Mouse (Mus musculus) gastrocnemius, postnatal 4 days (tissue): Measurements from ENCODE around the gene Gm10842. TPM values are rescaled to one million over a fixed set of nuclear protein-coding genes. Genes with fewer than 3 reads are reported as not detected.

ENCODE experiments used
- DNase-seq, 2 experiments: peaks; one replicate each; pipeline ENCODE4 v3.0.0; 2021 to 2022; ENCODE audit warnings: low spot score in 2 of 2, mixed read lengths in 2 of 2
- total RNA-seq, 2 experiments: library from RNA; stranded (reverse); gene quantifications; 2 replicates each; pipeline ENCODE4 v1.2.3; 2021

Gene Gm10842
- total RNA-seq, 2 experiments from 2014 or later, result not detected

DNA sequence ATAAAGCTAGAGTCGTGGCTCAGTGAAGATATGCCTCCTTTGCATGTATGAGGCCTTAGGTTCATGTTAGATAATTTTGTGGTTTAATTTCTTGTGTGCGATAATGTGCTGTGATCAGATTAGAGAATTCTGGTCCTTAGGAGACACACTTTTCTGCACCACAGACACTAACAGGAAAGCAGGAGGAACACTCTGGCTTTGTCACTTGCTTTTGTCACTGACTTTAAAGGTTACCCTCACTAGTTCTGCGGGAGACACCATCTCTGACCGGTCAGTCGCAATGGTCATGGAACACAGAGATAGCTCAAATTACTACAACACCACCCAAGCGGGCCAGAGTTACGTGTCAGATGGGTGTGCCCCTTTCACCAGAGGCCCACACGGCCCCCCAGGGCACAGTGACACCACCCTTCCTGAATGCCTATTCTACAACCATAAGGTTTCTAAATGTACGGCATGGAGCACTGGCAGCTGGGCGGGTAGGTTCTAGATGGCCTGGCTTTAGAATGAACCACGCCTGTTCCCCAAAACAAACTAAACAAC lies 5.7 kb downstream of the Gm10842 start:
- no peak for DNase-seq

DNA sequence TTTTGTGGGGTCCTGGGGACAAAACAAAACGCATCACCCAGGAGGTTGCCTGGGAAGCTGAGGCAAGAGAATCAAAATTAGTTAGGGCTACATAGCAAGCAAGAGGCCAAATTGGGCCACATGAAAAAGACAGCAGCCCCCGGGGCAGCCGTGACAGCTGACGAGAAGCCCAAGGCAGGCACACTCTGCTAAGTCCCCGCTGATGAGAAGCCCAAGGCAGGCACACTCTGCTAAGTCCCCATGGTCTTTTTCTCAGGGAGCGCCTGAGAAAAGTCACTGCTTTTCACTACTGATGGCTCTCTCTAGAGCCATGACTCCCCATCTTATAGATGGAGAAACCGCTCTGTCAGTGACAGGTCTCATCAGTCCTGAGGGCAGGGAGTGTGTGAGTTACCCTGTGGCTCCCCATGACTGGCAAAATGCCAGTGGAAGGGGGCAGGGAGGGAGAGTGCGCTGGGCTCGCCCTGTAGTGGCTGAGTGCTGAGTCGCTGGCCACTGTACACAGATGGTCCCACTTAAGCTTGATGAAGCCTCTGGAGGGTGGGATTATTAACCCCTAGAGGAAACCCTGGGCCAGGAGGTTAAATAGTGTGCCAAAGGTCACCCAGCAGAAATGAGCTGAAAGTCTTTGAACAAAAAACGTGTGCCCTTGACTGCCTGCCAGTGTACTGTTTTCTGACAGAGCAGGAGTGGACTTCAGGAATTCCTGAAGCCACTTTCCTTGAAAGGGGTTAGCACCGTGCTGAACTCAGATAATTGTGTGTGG lies 6.6 kb downstream of the Gm10842 start:
- peak in 1 of 2 experiments; percentile 30 for DNase-seq

DNA sequence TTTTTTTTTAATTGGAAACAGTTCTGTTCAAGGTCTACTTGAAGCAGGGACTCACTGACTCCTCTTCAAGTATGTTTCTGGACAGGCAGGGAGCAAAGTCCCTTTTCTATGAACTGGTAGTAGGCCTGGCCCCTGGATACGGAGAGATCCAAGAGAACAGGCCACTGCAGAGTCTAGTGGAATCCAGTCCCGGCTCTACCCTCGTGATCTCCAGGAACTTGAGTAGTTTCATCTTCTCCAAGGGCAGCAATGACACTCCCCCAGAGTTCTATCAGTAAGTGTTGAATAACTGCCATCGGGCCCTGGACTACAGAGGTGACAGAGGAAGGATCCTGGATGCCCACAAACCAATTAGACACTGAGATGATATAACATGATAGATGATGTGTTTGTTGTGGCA lies 9.2 kb downstream of the Gm10842 start:
- DNase-seq, result no peak

DNA sequence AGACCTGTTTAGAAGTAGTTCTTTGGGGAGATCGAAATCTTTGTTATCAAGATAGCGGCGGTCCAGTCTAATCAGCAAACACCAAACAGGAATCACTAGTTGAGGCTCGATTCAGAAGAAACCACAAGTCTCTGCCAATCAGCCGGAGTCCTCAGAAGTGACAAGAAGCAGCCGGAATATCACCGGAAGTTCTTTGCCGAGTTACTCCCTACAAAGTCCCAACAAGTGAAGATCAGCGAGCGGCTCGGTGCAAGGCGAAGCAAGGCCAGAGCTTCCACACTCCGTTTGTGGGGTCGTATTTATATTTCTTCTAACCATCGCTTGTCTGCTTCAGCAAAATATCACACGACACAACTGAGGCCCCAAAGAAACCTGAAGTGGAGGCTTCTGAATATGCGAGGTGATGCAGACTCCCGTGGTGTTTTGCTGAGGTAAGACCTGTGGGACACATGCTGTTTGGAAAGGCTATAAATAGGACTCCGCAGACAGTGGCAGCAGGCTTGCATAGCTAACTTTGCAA lies 10.1 kb downstream of the Gm10842 start:
- no peak for DNase-seq

DNA sequence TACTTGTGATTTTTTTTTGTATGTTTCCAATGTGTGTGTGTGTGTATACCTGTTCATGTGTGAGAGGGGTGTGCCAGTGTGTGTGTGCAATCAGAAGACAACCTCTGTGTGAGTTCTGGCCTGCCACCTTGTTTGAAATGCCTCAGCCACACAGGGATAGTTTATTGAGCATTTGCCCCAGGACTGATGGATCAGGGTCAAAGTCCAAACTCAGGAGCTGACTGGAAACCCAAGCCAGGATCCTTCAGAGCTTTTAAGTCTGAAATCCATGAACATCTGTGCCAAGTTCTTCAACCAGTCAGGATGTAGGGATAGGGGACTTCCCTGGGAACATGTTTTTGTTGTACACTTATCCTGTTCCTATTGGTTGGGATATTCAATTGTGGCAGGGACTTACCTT lies 11.4 kb downstream of the Gm10842 start:
- no peak for DNase-seq

- no peak for DNase-seq
These were observed 13.1 kb downstream of the Gm10842 start for GRCm38 (mm10) chr11:105159673-105160360.

DNA sequence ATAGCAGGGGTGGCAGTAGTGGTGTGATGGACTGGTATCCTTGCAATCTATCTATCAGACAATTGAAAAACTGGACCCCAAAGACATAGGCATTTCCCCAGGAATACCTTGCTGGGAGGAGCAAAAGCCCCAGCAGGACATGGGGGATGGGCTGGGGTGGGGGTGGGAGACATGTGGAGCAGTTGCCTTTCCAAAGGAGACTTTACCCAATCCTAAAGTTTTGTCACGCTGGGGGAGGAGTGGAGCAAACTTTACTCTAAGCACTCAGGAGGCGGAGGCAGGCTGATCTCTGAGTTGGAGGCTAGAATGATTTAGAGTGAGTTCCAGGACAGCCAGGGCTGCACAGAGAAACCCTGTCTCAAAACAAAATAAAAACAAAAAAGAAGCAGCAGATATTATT lies 14.7 kb downstream of the Gm10842 start:
- DNase-seq, result no peak

GRCm38 (mm10) chr11:105164516-105165510 lies 18.1 kb downstream of the Gm10842 start:
- DNase-seq, result no peak

GRCm38 (mm10) chr11:105166780-105167179 lies 20.1 kb downstream of the Gm10842 start:
- DNase-seq, result no peak

DNA sequence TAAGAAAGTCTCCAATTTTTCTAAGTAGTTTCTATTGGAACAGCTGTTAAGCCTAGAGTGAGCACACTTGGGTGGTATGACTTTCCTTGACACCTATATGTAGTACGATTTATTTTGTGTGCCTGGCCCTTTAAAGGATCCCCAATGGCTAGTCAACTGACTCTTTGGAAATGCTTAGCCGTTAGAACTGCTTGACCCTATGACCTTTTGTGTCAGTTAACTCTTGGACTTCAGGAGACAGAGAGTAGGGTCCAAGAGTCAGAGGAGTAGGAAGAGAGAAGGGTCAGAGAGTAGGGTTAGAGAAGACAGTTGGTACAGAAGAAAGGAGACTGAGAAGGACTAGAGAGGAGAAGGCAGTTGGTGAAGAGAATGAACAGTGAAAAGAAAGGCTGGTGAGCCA lies 31.8 kb downstream of the Gm10842 start, which contains the start of gene Tlk2:
Gene Tlk2 (plus strand): TSS at position 292 of the 400 bp plus-strand sequence.
- DNase-seq, result no peak

DNA sequence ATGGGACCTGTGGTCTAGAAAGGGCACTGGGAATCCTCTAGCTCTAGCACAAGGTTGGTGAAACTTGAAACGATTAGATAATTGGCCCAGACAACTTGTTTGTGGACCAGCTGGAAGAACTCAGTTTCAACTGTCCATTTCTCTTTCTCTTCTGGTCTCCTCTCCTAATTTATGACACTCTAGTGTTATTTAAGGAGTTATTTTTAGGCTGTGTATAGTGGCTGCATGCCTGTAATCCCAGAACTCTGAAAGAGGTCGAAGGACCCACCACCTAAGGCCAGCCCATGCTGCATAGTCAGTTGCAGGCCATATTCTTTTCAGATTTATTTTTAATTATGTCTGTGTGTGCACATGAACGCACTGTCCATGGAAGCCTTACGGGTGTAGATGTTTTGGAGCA lies 32.8 kb downstream of the Gm10842 start:
- DNase-seq, result no peak

DNA sequence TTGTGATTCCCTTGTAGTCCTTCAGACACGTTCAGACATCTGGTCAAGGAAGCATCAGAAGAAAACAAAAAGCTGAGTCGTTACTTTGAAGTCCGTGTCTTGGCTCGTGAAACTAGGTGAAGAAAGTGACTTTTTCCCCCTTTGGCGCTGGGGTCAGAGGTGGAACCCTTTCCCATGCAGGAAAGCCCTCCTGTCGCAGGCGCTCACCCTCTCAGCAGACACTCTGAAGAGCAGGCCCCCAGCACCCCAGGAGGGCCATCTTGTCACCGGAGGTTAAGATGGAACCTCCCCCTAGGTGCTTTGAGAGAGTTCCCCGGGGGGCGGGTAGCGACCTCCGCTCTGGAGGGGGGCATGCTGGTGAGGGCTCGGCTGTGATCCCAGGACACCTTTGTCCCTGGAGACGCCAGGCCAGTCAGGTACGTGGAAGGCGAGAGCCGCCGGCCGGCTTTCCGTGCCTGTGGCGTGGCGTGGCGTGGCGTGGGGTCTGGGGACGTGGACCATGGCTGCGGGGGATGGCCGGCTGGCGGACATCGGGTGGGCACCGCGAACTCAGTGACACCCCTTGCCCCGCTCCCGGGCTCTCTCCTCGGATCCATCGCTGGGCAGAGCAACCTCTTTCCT lies 33.9 kb downstream of the Gm10842 start:
- DNase-seq, result peak; percentile 27 to 47

- DNase-seq, result peak; percentile 92 to 94
These were observed 34.5 kb downstream of the Gm10842 start for GRCm38 (mm10) chr11:105181126-105181637.

- DNase-seq, result peak; percentile 30 to 61
These were observed 35.2 kb downstream of the Gm10842 start for GRCm38 (mm10) chr11:105181689-105182460.

GRCm38 (mm10) chr11:105182461-105182855 lies 35.8 kb downstream of the Gm10842 start:
- DNase-seq, result no peak

GRCm38 (mm10) chr11:105184678-105185077 lies 38.0 kb downstream of the Gm10842 start:
- no peak for DNase-seq

- no peak for DNase-seq
These were observed 45.5 kb downstream of the Gm10842 start for GRCm38 (mm10) chr11:105192186-105192585.
